Mouse (Mus musculus) heart, embryonic 10.5 days (tissue): ENCODE measurements around the gene Heatr5b. TPM values are rescaled to one million over a fixed set of nuclear protein-coding genes. Genes with fewer than 3 reads are reported as not detected.

Source experiments
- DNase-seq: peaks from one replicate; pipeline ENCODE4 v3.0.0-alpha.2; 2017; ENCODE audit warnings: low spot score
- H3K27ac ChIP-seq: fragments of 300-500 bp; sonication (generic); 2 replicates; pipeline ENCODE4 v1.5.1; 2016; ENCODE audit warnings: mild to moderate bottlenecking
- H3K27me3 ChIP-seq: fragments of 300-500 bp; sonication (generic); 2 replicates; pipeline ENCODE4 v1.6.1; 2016; ENCODE audit warnings: mild to moderate bottlenecking; ENCODE audit not compliant: poor library complexity, insufficient read depth, severe bottlenecking
- H3K36me3 ChIP-seq: fragments of 300-500 bp; sonication (generic); 2 replicates; pipeline ENCODE4 v1.6.1; 2016; ENCODE audit warnings: mild to moderate bottlenecking, moderate library complexity
- H3K4me1 ChIP-seq: fragments of 300-500 bp; sonication (generic); 2 replicates; pipeline ENCODE4 v1.6.1; 2016; ENCODE audit warnings: mild to moderate bottlenecking
- H3K4me3 ChIP-seq: fragments of 300-500 bp; sonication (generic); 2 replicates; pipeline ENCODE4 v1.5.1; 2016; ENCODE audit warnings: mild to moderate bottlenecking, moderate library complexity
- H3K9me3 ChIP-seq: fragments of 300-500 bp; sonication (generic); 2 replicates; pipeline ENCODE4 v1.6.1; 2016; ENCODE audit warnings: mild to moderate bottlenecking, moderate library complexity
- WGBS: fragments of 180-500 bp; shearing (Covaris S2); methylation state at CpG from one replicate; pipeline ENCODE4 v1.1.7; 2016; 5-methylcytosine and 5-hydroxymethylcytosine counted together
- polyA plus RNA-seq: library from polyadenylated mRNA; unstranded; fragments of >200 nt; fragmentation: Nextera tagmentation; extraction: Ambion mirVana; gene quantifications from 2 replicates; pipeline ENCODE4 v1.2.1, GENCODE M21; 2016

Heatr5b gene
- polyA plus RNA-seq, 1 experiment from 2014 or later: 16.2 TPM

GRCm38 (mm10) chr17:78721690-78722089 lies 113.5 kb downstream of the Heatr5b start:
- Histone ChIP-seq H3K4me1 (peaks cover 13% of the 10 kb centered on the region; the same call in 1 of the 2 replicates), H3K27me3 (no peaks in the 10 kb centered on the region), H3K4me3 (no peak overlapping the region), H3K36me3 (peaks cover 23% of the 10 kb centered on the region), H3K9me3 (no peaks in the 10 kb centered on the region), H3K27ac (no peak overlapping the region)
- no peak for DNase-seq
- WGBS: 80% methylated on average over 7 of the region's 7 CpGs

- WGBS: 96% methylated on average over 13 of the region's 13 CpGs
- Histone ChIP-seq H3K4me3 (no peak overlapping the region), H3K9me3 (no peaks in the 10 kb centered on the region), H3K36me3 (peaks cover 24% of the 10 kb centered on the region), H3K4me1 (peaks cover 6% of the 10 kb centered on the region; the same call in 1 of the 2 replicates), H3K27ac (no peak overlapping the region), H3K27me3 (no peaks in the 10 kb centered on the region)
- DNase-seq: no peak
Observed at GRCm38 (mm10) chr17:78719086-78719485, 116.1 kb downstream of the Heatr5b start.

GRCm38 (mm10) chr17:78710258-78710657 lies 124.9 kb downstream of the Heatr5b start:
- no peak overlapping the region for H3K27ac ChIP-seq
- H3K4me1 ChIP-seq: peaks cover 15% of the 10 kb centered on the region; the same call in 1 of the 2 replicates
- peaks cover 7% of the 10 kb centered on the region; the same call in 1 of the 2 replicates for H3K9me3 ChIP-seq
- DNase-seq: no peak
- WGBS: 62% methylated on average over 2 of the region's 2 CpGs
- no peaks in the 10 kb centered on the region for H3K27me3 ChIP-seq
- peaks cover 18% of the 10 kb centered on the region for H3K36me3 ChIP-seq
- no peak overlapping the region for H3K4me3 ChIP-seq

DNA sequence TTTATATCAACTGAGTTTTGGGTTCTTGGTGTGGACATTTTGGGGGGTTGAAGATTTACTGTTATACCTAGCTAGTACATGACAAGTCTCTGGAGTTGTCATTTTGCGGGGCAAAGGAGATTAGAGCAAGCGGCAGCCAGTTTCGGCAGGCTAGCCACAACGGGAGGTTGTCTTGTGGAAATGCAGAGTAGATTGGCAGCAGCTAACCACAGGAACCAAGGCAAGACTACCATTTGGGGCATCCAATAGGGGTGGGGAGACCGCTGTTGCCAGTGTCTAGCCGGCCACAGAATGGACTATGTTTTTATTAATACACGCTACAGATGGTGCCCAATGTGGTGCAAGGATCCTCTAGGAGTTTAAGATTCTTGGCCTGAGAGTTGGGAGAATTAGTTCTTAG lies 126.7 kb downstream of the Heatr5b start:
- peaks cover 10% of the 10 kb centered on the region; the same call in 1 of the 2 replicates for H3K4me1 ChIP-seq
- no peak overlapping the region for H3K4me3 ChIP-seq
- WGBS: 86% methylated on average over 7 of the region's 7 CpGs
- no peaks in the 10 kb centered on the region for H3K27me3 ChIP-seq
- H3K36me3 ChIP-seq: peaks cover 24% of the 10 kb centered on the region
- DNase-seq: no peak
- H3K27ac ChIP-seq: no peak overlapping the region
- H3K9me3 ChIP-seq: peaks cover 7% of the 10 kb centered on the region; the same call in 1 of the 2 replicates

DNA sequence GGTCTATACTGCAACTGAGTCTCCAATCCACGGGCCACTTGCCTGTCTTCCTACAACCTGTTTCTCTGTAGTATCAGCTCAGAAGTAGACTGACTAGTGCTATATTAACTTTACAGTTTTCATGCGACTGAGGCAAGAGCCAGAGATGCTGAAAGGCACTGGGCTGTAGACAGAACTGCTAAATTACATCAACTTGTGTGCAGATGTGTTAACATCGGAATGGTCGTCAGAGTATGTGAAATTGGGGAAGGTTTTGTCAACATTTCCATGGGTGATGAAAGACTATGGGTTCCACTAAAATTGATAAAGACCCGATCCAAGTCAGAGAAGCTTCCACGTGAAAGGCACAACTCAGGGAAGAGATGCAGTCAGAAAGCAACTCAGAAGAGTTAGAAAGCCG lies 132.2 kb downstream of the Heatr5b start:
- no peaks in the 10 kb centered on the region for H3K27me3 ChIP-seq
- no peak for DNase-seq
- WGBS: 90% methylated on average over 7 of the region's 7 CpGs
- H3K4me3 ChIP-seq: no peak overlapping the region
- H3K4me1 ChIP-seq: peaks cover 5% of the 10 kb centered on the region; the same call in 1 of the 2 replicates
- peaks cover 7% of the 10 kb centered on the region; the same call in 1 of the 2 replicates for H3K9me3 ChIP-seq
- H3K27ac ChIP-seq: no peak overlapping the region
- H3K36me3 ChIP-seq: peaks cover 26% of the 10 kb centered on the region

Other genes with a start within 250 kb of the Heatr5b start
- gene Strn, start 98.2 kb downstream of the Heatr5b start, polyA plus RNA-seq: 8.5 and 12.6 TPM in 2 replicates
- 32.8 and 33.3 TPM in 2 replicates for gene Gpatch11, start 203 bp upstream of the Heatr5b start, polyA plus RNA-seq
- 7.3 and 9.7 TPM in 2 replicates for gene Eif2ak2, start 47.2 kb upstream of the Heatr5b start, polyA plus RNA-seq
- gene Sult6b1, start 71.6 kb upstream of the Heatr5b start, polyA plus RNA-seq: 0.06 and 0.10 TPM in 2 replicates
- 76.7 and 84.9 TPM in 2 replicates for gene Cebpzos, start 81.1 kb upstream of the Heatr5b start, polyA plus RNA-seq
- 34.5 and 42.4 TPM in 2 replicates for gene Cebpz, start 101.7 kb upstream of the Heatr5b start, polyA plus RNA-seq
- 62.8 and 71.3 TPM in 2 replicates for gene Ndufaf7, start 101.8 kb upstream of the Heatr5b start, polyA plus RNA-seq
- 32.3 and 32.8 TPM in 2 replicates for gene Prkd3, start 185.5 kb upstream of the Heatr5b start, polyA plus RNA-seq
- 13.3 and 25.5 TPM in 2 replicates for gene Qpct, start 216.5 kb upstream of the Heatr5b start, polyA plus RNA-seq